ENCODE assay signal across 22 mouse cellular contexts in the genomic region with DNA sequence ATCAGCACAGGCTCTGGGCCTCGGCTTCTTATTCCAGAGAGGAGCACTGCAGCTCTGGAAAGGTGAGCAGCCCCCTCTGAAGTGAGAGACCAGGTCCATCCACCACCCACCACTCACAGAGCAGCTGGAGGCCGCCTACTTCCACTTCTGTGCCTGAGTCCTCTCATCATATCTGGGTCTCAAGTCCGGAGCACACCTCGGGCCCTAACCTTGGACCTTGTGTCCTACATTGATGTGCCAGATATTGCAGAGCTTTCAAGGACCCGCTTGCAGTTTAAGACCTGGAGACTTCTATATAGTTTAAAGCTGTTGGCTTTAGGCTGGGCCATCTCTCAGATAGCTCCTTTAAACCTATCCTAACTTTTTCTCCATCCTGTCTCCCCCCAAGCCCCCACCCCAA. TPM values are rescaled to one million over a fixed set of nuclear protein-coding genes. Genes with fewer than 3 reads are reported as not detected.
"Had no signal": no experiment of that assay in that cellular context is flagged by ENCODE, and none has a peak within 500 bp of the region (broad histone marks: within the 10 kb centered on the region; RNA-seq: fewer than 3 reads in every experiment).

No protein-coding gene starts in this region.

- DNase-seq: liver, postnatal 0 days; lung, adult 2 months; lung, postnatal 14 days; lung, postnatal 36 days; retina, postnatal 1 day; right cerebral cortex, adult 18-20 months; right cerebral cortex, postnatal 25 days; right cerebral cortex, postnatal 4 days; thymus, adult 2 months; thymus, postnatal 14 days; thymus, postnatal 36 days had no signal

- H3K9me3 ChIP-seq: liver, embryonic 15.5 days; lung, embryonic 15.5 days; megakaryocyte, embryonic 14.5 days; midbrain, embryonic 13.5 days; midbrain, embryonic 15.5 days; neural tube, embryonic 12.5 days; stomach, embryonic 15.5 days had no signal

- H3K36me3 ChIP-seq: liver, embryonic 15.5 days; lung, embryonic 15.5 days; midbrain, embryonic 13.5 days; midbrain, embryonic 15.5 days; neural tube, embryonic 12.5 days; stomach, embryonic 15.5 days had no signal

- ATAC-seq: liver, postnatal 0 days; lung, postnatal 0 days; midbrain, embryonic 13.5 days; midbrain, embryonic 15.5 days had no signal

- H3K4me3 ChIP-seq: liver, embryonic 15.5 days; lung, embryonic 15.5 days; megakaryocyte, embryonic 14.5 days; midbrain, embryonic 13.5 days; midbrain, embryonic 15.5 days; neural tube, embryonic 12.5 days; stomach, embryonic 15.5 days had no signal

- H3K4me2 ChIP-seq: liver, embryonic 15.5 days; lung, embryonic 15.5 days; midbrain, embryonic 11.5 days; midbrain, embryonic 13.5 days; midbrain, embryonic 15.5 days; neural tube, embryonic 12.5 days; stomach, embryonic 15.5 days had no signal

- H3K4me1 ChIP-seq: liver, embryonic 15.5 days; lung, embryonic 15.5 days; midbrain, embryonic 13.5 days; midbrain, embryonic 15.5 days; neural tube, embryonic 12.5 days; stomach, embryonic 15.5 days had no signal

- H3K9ac ChIP-seq: liver, embryonic 15.5 days; liver, postnatal 0 days; lung, embryonic 15.5 days; midbrain, embryonic 13.5 days; midbrain, embryonic 15.5 days; neural tube, embryonic 12.5 days; stomach, embryonic 15.5 days had no signal

- H3K27me3 ChIP-seq: liver, embryonic 15.5 days; lung, embryonic 15.5 days; midbrain, embryonic 13.5 days; midbrain, embryonic 15.5 days; neural tube, embryonic 12.5 days; stomach, embryonic 15.5 days had no signal

- H3K27ac ChIP-seq: liver, embryonic 15.5 days; lung, embryonic 15.5 days; macrophage; midbrain, embryonic 13.5 days; midbrain, embryonic 15.5 days; neural tube, embryonic 12.5 days; stomach, embryonic 15.5 days; stomach, postnatal 0 days had no signal

RNA-seq across cellular contexts. Expression of a gene that starts 51.0 kb away (rescaled TPM):
- polyA plus RNA-seq: liver, embryonic 15.5 days; liver, postnatal 0 days; macrophage had no signal

RNA-seq across cellular contexts. Expression of a gene that starts 52.2 kb away (rescaled TPM):
- polyA plus RNA-seq: macrophage had no signal
